Mouse (Mus musculus) heart, embryonic 16.5 days (tissue): ENCODE measurements around the gene Iqgap1. TPM values are rescaled to one million over a fixed set of nuclear protein-coding genes. Genes with fewer than 3 reads are reported as not detected.

ENCODE experiments used
- ATAC-seq: fragments of 200-750 bp; cut with Nextera tagmentation; replicated peaks from 2 replicates; pipeline ENCODE4 v1.8.0; 2017; ENCODE audit warnings: moderate number of reproducible peaks; ENCODE audit not compliant: insufficient read depth, low FRiP score; ENCODE audit errors: extremely low read depth
- H3K27ac ChIP-seq: fragments of 300-500 bp; sonication (generic); 2 replicates; pipeline ENCODE4 v1.5.1; 2014; ENCODE audit warnings: mild to moderate bottlenecking, low read length, control low read depth, moderate library complexity
- H3K27me3 ChIP-seq: fragments of 300-500 bp; sonication (generic); 2 replicates; pipeline ENCODE4 v1.6.1; 2014; ENCODE audit warnings: low read length, mixed read lengths; ENCODE audit not compliant: control insufficient read depth, insufficient read depth
- H3K36me3 ChIP-seq: fragments of 300-500 bp; sonication (generic); 2 replicates; pipeline ENCODE4 v1.6.1; 2014; ENCODE audit not compliant: control insufficient read depth, insufficient read depth
- H3K4me1 ChIP-seq: fragments of 300-500 bp; sonication (generic); 2 replicates; pipeline ENCODE4 v1.6.1; 2014; ENCODE audit warnings: low read length, mixed read lengths; ENCODE audit not compliant: control insufficient read depth, insufficient read depth
- H3K4me2 ChIP-seq: fragments of 300-500 bp; sonication (generic); 2 replicates; pipeline ENCODE4 v1.6.1; 2014; ENCODE audit warnings: low read depth, mild to moderate bottlenecking, control low read depth, low read length
- H3K4me3 ChIP-seq: fragments of 300-500 bp; sonication (generic); 2 replicates; pipeline ENCODE4 v1.5.1; 2014; ENCODE audit warnings: mild to moderate bottlenecking, control low read depth, low read length
- H3K9ac ChIP-seq: fragments of 300-500 bp; sonication (generic); 2 replicates; pipeline ENCODE4 v1.6.1; 2014; ENCODE audit warnings: low read length, control low read depth
- H3K9me3 ChIP-seq: fragments of 300-500 bp; sonication (generic); replicated peaks from 2 replicates; pipeline ENCODE4 v1.6.1; 2016; ENCODE audit warnings: low read length; ENCODE audit not compliant: control insufficient read depth
- WGBS: fragments of 180-500 bp; shearing (Covaris S2); extraction: QIAGEN DNeasy Blood & Tissue Kit; methylation state at CpG from one replicate; pipeline ENCODE4 v1.1.7; 2014; 5-methylcytosine and 5-hydroxymethylcytosine counted together
- polyA plus RNA-seq: library from polyadenylated mRNA; unstranded; fragments of >200 nt; fragmentation: Nextera tagmentation; extraction: Ambion mirVana; gene quantifications from 2 replicates; pipeline ENCODE4 v1.2.1, GENCODE M21; 2015

The Iqgap1 gene
- 49.0 and 51.6 TPM in 2 replicates for polyA plus RNA-seq

DNA sequence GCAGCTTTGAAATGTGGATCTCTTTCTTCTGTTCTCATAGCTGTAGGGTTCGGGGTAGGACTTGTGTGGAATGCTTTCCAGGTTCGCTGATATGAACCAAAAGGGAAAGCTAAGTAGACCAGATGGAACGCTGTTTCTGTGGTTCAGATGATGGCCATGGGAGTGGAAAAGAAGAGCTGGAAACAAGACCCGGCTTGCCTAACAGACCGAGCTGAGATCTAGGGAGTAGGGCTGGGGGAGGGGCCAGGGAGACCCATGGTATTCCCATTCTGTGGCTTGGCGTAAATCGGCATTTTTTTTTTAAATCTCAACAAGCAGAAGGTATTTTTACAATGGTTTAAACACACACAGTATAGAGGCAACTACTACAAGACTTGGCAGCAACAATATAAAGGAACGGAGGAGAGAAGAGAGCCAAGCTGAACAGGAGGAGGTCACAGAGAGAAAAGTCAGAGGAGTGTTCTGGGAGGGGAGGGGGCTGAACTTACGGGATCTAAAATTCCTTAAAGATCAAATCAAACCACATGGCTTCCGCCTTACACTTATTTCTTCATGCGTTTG, at the start of gene Iqgap1:
Gene Iqgap1 (minus strand): TSS at position 132 of the 561 bp plus-strand sequence.
- no peaks in the 10 kb centered on the region for H3K9me3 ChIP-seq
- no peak within 1 kb of the TSS for H3K9ac ChIP-seq
- no peak within 1 kb of the TSS for H3K4me3 ChIP-seq
- no peaks in the 10 kb centered on the region for H3K36me3 ChIP-seq
- H3K27me3 ChIP-seq = no peaks in the 10 kb centered on the region
- no peak within 1 kb of the TSS for H3K4me2 ChIP-seq
- 66% methylated on average over 11 of the region's 11 CpGs for WGBS
- ATAC-seq = no peak
- no peak within 1 kb of the TSS for H3K27ac ChIP-seq
- peaks cover 10% of the 10 kb centered on the region for H3K4me1 ChIP-seq

DNA sequence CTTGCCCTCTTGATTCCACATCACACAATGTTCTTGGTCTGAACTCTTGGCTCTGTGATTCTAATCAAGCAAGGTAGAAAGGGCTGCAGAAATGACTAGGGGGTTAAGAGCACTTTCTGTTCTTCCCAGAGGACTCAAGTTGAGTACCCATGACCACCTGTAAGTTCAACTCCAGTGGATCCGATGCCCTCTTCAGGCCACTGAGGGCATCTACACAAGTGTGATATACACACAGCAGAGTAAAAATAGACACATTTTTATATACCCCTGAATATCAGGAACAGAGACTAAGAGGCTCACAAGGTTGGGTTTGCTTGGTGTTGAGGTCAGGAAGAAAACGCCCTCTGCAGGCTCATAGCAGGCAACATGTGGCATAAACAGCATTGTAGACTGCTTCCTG, 47.9 kb upstream of the Iqgap1 start:
- Histone ChIP-seq H3K36me3 (peaks cover 38% of the 10 kb centered on the region), H3K4me1 (no peaks in the 10 kb centered on the region), H3K4me3 (no peak overlapping the region), H3K4me2 (no peak overlapping the region), H3K9ac (no peak overlapping the region), H3K27me3 (no peaks in the 10 kb centered on the region), H3K27ac (no peak overlapping the region), H3K9me3 (no peaks in the 10 kb centered on the region)
- 94% methylated on average over 2 of the region's 2 CpGs for WGBS
- no peak for ATAC-seq

- no peaks in the 10 kb centered on the region for H3K4me1 ChIP-seq
- no peaks in the 10 kb centered on the region for H3K27me3 ChIP-seq
- 90% methylated on average over 5 of the region's 5 CpGs for WGBS
- H3K4me2 ChIP-seq = no peak overlapping the region
- ATAC-seq = no peak
- H3K4me3 ChIP-seq = no peak overlapping the region
- H3K9me3 ChIP-seq = no peaks in the 10 kb centered on the region
- H3K36me3 ChIP-seq = peaks cover 43% of the 10 kb centered on the region
- no peak overlapping the region for H3K27ac ChIP-seq
- no peak overlapping the region for H3K9ac ChIP-seq
Observed at GRCm38 (mm10) chr7:80873038-80873437, 47.3 kb upstream of the Iqgap1 start.

DNA sequence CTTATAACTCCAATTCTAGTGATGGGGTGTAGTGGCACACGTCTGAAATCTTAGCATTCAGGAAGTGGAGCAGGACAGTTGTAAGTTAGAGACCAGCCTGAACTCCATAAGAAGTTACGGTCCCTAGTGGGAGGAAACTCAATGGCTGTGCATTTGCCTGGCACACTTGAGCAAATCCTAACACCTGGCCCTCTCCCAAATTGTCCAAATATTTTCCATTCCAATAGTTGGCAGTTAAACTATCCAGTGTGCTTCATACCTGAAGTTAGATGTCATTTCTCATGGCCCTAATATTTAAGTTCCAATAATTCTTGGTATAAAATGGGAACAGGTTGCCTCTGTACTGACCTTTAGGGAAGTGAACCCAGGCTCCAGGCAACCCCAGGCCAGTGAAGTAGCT, 42.9 kb upstream of the Iqgap1 start:
- no peak overlapping the region for H3K4me2 ChIP-seq
- 69% methylated on average over 2 of the region's 2 CpGs for whole genome bisulfite sequencing
- H3K36me3 ChIP-seq = peaks cover 37% of the 10 kb centered on the region
- no peak overlapping the region for H3K9ac ChIP-seq
- H3K27ac ChIP-seq = no peak overlapping the region
- peaks cover 20% of the 10 kb centered on the region for H3K4me1 ChIP-seq
- no peak for ATAC-seq
- no peaks in the 10 kb centered on the region for H3K27me3 ChIP-seq
- H3K9me3 ChIP-seq = no peaks in the 10 kb centered on the region
- H3K4me3 ChIP-seq = no peak overlapping the region

GRCm38 (mm10) chr7:80866514-80867147, 40.9 kb upstream of the Iqgap1 start:
- Histone ChIP-seq H3K9ac (no peak overlapping the region), H3K4me3 (no peak overlapping the region), H3K27me3 (no peaks in the 10 kb centered on the region), H3K9me3 (no peaks in the 10 kb centered on the region), H3K4me1 (peaks cover 37% of the 10 kb centered on the region), H3K27ac (no peak overlapping the region), H3K4me2 (no peak overlapping the region), H3K36me3 (peaks cover 32% of the 10 kb centered on the region)
- ATAC-seq = no peak
- WGBS = 62% methylated on average over 7 of the region's 7 CpGs

GRCm38 (mm10) chr7:80865521-80865920, 39.7 kb upstream of the Iqgap1 start:
- Histone ChIP-seq H3K27ac (peak overlapping the region; percentile 86), H3K27me3 (no peaks in the 10 kb centered on the region), H3K9ac (0 out of 2 replicates have a peak overlapping the region, but pooled peaks have one; percentile 2), H3K4me3 (no peak overlapping the region), H3K4me2 (peak overlapping the region; percentile 29), H3K9me3 (no peaks in the 10 kb centered on the region), H3K4me1 (peaks cover 39% of the 10 kb centered on the region), H3K36me3 (peaks cover 28% of the 10 kb centered on the region)
- no peak for ATAC-seq
- WGBS = 77% methylated on average over 7 of the region's 7 CpGs

- Histone ChIP-seq H3K27me3 (no peaks in the 10 kb centered on the region), H3K9me3 (no peaks in the 10 kb centered on the region), H3K36me3 (peaks cover 28% of the 10 kb centered on the region), H3K4me2 (peak overlapping the region; percentile 29), H3K9ac (no peak overlapping the region), H3K4me1 (peaks cover 43% of the 10 kb centered on the region), H3K27ac (peak overlapping the region; percentile 86), H3K4me3 (peak overlapping the region; percentile 0; the same call in 1 of the 2 replicates)
- 53% methylated on average over 8 of the region's 8 CpGs for WGBS
- ATAC-seq = peak; percentile 34; the same call in 1 of the 2 replicates
Observed at GRCm38 (mm10) chr7:80864831-80865230, 39.1 kb upstream of the Iqgap1 start.

DNA sequence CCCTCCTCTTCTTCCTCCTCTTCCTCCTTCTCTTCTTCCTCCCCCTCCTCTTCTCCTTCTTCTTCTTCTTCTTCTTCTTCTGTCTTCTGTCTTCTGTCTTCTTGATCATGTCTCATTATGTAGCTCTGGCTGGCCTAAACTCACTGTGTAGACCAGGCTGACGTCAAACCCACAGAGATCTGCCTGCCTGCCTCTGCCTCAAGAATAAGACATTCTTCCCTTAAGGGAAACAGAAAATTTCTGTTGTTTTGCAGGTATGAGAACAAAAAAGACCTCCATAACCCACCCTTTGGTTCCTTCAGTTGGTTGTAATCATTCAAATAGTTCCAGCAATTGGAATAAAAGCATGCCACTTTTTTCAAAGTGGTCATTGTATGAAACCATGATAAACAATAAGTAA, 38.4 kb upstream of the Iqgap1 start:
- H3K36me3 ChIP-seq = peaks cover 27% of the 10 kb centered on the region
- no peaks in the 10 kb centered on the region for H3K27me3 ChIP-seq
- no peak overlapping the region for H3K9ac ChIP-seq
- peaks cover 44% of the 10 kb centered on the region for H3K4me1 ChIP-seq
- peak overlapping the region; percentile 86 for H3K27ac ChIP-seq
- WGBS = 44% methylated on average over 1 of the region's 1 CpGs
- no peaks in the 10 kb centered on the region for H3K9me3 ChIP-seq
- no peak overlapping the region for H3K4me2 ChIP-seq
- ATAC-seq = no peak
- no peak overlapping the region for H3K4me3 ChIP-seq

- Histone ChIP-seq H3K27me3 (no peaks in the 10 kb centered on the region), H3K36me3 (peaks cover 24% of the 10 kb centered on the region), H3K4me1 (peaks cover 44% of the 10 kb centered on the region), H3K4me3 (no peak overlapping the region), H3K9ac (peak overlapping the region; percentile 26; the same call in 1 of the 2 replicates), H3K9me3 (no peaks in the 10 kb centered on the region), H3K4me2 (peak overlapping the region; percentile 27; the same call in 1 of the 2 replicates), H3K27ac (peak overlapping the region; percentile 86)
- ATAC-seq = no peak
- 73% methylated on average over 5 of the region's 5 CpGs for WGBS
Observed at GRCm38 (mm10) chr7:80863520-80863919, 37.7 kb upstream of the Iqgap1 start.
